ENCODE assay signal across 22 mouse cellular contexts in the genomic region with DNA sequence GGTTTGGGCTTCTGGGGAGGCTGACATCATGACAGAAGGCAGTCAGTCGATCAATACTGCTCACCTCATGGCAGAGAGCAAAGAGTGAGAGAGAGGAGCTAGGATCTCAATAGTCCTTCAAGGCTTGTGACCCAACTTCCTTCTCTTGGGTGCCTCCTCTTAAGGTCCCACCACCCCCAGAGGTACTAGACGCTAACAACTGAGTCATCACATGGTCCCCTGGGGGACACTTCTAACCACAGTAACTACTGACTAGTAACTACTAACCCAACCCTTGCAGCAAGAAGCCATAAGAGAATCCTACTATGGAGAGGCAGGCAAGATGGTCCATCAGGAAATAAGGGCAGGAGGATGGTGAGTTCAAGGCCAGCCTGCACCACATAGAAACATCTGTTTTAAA.
DNase-seq lines count a peak whose midpoint lies in the region; ATAC-seq and TF ChIP-seq lines count a peak whose summit lies in the region.
"Had no signal": no experiment of that assay in that cellular context is flagged by ENCODE, and none has a peak within 500 bp of the region (broad histone marks: within the 10 kb centered on the region; RNA-seq: fewer than 3 reads in every experiment).

No protein-coding gene starts in this region.

- TF ChIP-seq EP300 in CH12.LX (IDR thresholded peaks at IDR 0.05; ENCODE audit: low read length): 0 out of 2 replicates have a peak, but pooled peaks have one; percentile 13

- H3K9me3 ChIP-seq in CH12.LX (replicated peaks; ENCODE audit: low read length): no peaks in the 10 kb centered on the region
- no peaks in the 10 kb centered on the region for H3K9me3 ChIP-seq in kidney, embryonic 14.5 days (ENCODE audit: control insufficient read depth, low read length)
- no peaks in the 10 kb centered on the region for H3K9me3 ChIP-seq in embryonic facial prominence, embryonic 10.5 days
- H3K9me3 ChIP-seq: G1E had no signal

- in situ Hi-C loops in CH12.LX (cut with MboI; ENCODE audit: low pct_ligation_motif_present, low pct_unique_long_range_greater_than_20kb, low sequenced_read_pairs): no loop called here

- no peaks in the 10 kb centered on the region for H3K79me2 ChIP-seq in CH12.LX (replicated peaks; ENCODE audit: control insufficient read depth, extremely low read depth, insufficient read depth, poor library complexity, severe bottlenecking)

- H3K27ac ChIP-seq in CH12.LX (ENCODE audit: insufficient read depth, low read depth): no peak overlapping the region
- no peak overlapping the region for H3K27ac ChIP-seq in kidney, embryonic 14.5 days (ENCODE audit: low read depth, low read length)
- no peak overlapping the region for H3K27ac ChIP-seq in embryonic facial prominence, embryonic 10.5 days (replicated peaks)

- no peaks in the 10 kb centered on the region for H3K36me3 ChIP-seq in CH12.LX (replicated peaks in 1 of 2; ENCODE audit: control insufficient read depth in 1 of 2, insufficient read depth in 1 of 2, low read length in 1 of 2)
- no peaks in the 10 kb centered on the region for H3K36me3 ChIP-seq in splenic B cell, adult 2 months (ENCODE audit: control insufficient read depth, insufficient read depth, low read length, poor library complexity, severe bottlenecking)
- no peaks in the 10 kb centered on the region for H3K36me3 ChIP-seq in kidney, embryonic 14.5 days (ENCODE audit: control insufficient read depth, insufficient read depth, low read length)
- H3K36me3 ChIP-seq in embryonic facial prominence, embryonic 10.5 days (replicated peaks): no peaks in the 10 kb centered on the region
- H3K36me3 ChIP-seq: G1E had no signal

- dilution Hi-C loops in CH12.LX (cut with MboI; ENCODE audit: extremely low pct_ligation_motif_present, extremely low pct_unique_long_range_greater_than_20kb, low sequenced_read_pairs): no loop called here

- 88% methylated on average over 2 of the region's 2 CpGs for WGBS in kidney, embryonic 14.5 days
- 96% methylated on average over 2 of the region's 2 CpGs for WGBS in embryonic facial prominence, embryonic 10.5 days

- 0 out of 2 replicates have a peak, but pooled peaks have one; percentile 15 for ATAC-seq in neutrophil, adult 5-6 weeks (ENCODE audit: extremely low read depth, insufficient number of reproducible peaks, low FRiP score, poor library complexity, severe bottlenecking)
- ATAC-seq in kidney, embryonic 14.5 days (ENCODE audit: low FRiP score, low TSS enrichment): no peak
- ATAC-seq: activated CD4-positive, CD25-positive, alpha-beta regulatory T cell, adult 4 months; CD4-positive, CD25-positive, alpha-beta regulatory T cell, adult 4 months; Patski had no signal

- no peak overlapping the region for H3K4me3 ChIP-seq in CH12.LX (replicated peaks in 1 of 3; ENCODE audit: low read depth in 2 of 3, low read length in 2 of 3, poor library complexity in 1 of 3)
- no peak overlapping the region for H3K4me3 ChIP-seq in kidney, embryonic 14.5 days (ENCODE audit: low read length)
- H3K4me3 ChIP-seq in embryonic facial prominence, embryonic 10.5 days: no peak overlapping the region

- DNase-seq in B cell, adult 2 months: peak; percentile 43 to 62
- peak; percentile 74 for DNase-seq in CH12.LX (ENCODE audit: extremely low read depth)
- DNase-seq in splenic B cell, adult 2 months (ENCODE audit: low read depth, low spot score): peak; percentile 65
- no peak for DNase-seq in embryonic facial prominence, embryonic 10.5 days (ENCODE audit: low spot score)
- no peak for DNase-seq in retina, postnatal 1 day
- DNase-seq in ovary, postnatal 36 days (ENCODE audit: low spot score): no peak
- DNase-seq: adrenal gland, adult 2 months; adrenal gland, adult 8-10 months; adrenal gland, postnatal 10 days; adrenal gland, postnatal 14 days; adrenal gland, postnatal 25 days; adrenal gland, postnatal 36 days; cerebellum, adult 11 months; cerebellum, adult 11-12 months; cerebellum, adult 18-20 months; cerebellum, adult 2 months had no signal

- no peak for TF ChIP-seq POLR2A in CH12.LX (IDR thresholded peaks at IDR 0.05; ENCODE audit: low read depth, low read length)

- no peaks in the 10 kb centered on the region for H3K27me3 ChIP-seq in CH12.LX (replicated peaks)
- no peaks in the 10 kb centered on the region for H3K27me3 ChIP-seq in splenic B cell, adult 2 months (ENCODE audit: control insufficient read depth, insufficient read depth, low read length, poor library complexity, severe bottlenecking)
- H3K27me3 ChIP-seq in kidney, embryonic 14.5 days (ENCODE audit: control insufficient read depth, insufficient read depth, low read length): no peaks in the 10 kb centered on the region
- H3K27me3 ChIP-seq in embryonic facial prominence, embryonic 10.5 days (replicated peaks; ENCODE audit: low read depth, poor library complexity, severe bottlenecking): no peaks in the 10 kb centered on the region
- H3K27me3 ChIP-seq: Patski had no signal

- no peak for TF ChIP-seq CTCF in CH12.LX (conservative IDR thresholded peaks at IDR 0.05 in 1 of 2, IDR thresholded peaks at IDR 0.05 in 1 of 2; ENCODE audit: low read depth in 2 of 2, low read length in 2 of 2)

- H3K4me1 ChIP-seq in CH12.LX (ENCODE audit: control insufficient read depth in 1 of 2, insufficient read depth in 2 of 2): peaks cover 6 to 32% of the 10 kb centered on the region in 2 experiments; a peak in 3 of 4 replicates
- no peaks in the 10 kb centered on the region for H3K4me1 ChIP-seq in kidney, embryonic 14.5 days (ENCODE audit: control insufficient read depth, insufficient read depth, low read length)
- H3K4me1 ChIP-seq in embryonic facial prominence, embryonic 10.5 days: no peaks in the 10 kb centered on the region

- no peak overlapping the region for H3K9ac ChIP-seq in CH12.LX (ENCODE audit: insufficient read depth, low read depth)
- no peak overlapping the region for H3K9ac ChIP-seq in kidney, embryonic 14.5 days (ENCODE audit: low read depth, low read length)

- TF ChIP-seq RAD21 in CH12.LX (IDR thresholded peaks at IDR 0.05; ENCODE audit: low read depth, low read length): no peak

- no peak overlapping the region for H3K4me2 ChIP-seq in CH12.LX (ENCODE audit: insufficient read depth, low read depth, poor library complexity, severe bottlenecking)
- no peak overlapping the region for H3K4me2 ChIP-seq in kidney, embryonic 14.5 days (replicated peaks; ENCODE audit: low read depth, low read length)

TF ChIP-seq in CH12.LX, 34 proteins besides CTCF, POLR2A, EP300 and RAD21:
- TF ChIP-seq MYC (IDR thresholded peaks at IDR 0.05; ENCODE audit: low read depth, low read length) (no peak), USF2 (conservative IDR thresholded peaks at IDR 0.05; ENCODE audit: low read depth, low read length) (no peak), ELF1 (IDR thresholded peaks at IDR 0.05; ENCODE audit: low read depth, low read length) (no peak), CHD2 (IDR thresholded peaks at IDR 0.05; ENCODE audit: low read length) (no peak)

Comparison
In these comparisons a context has a peak if more than half of its experiments do, and no peak if none do; other contexts are left out.
1. DNase-seq: peak in B cell, adult 2 months (2 of 2), CH12.LX (single experiment) and splenic B cell, adult 2 months (single experiment); none in embryonic facial prominence, embryonic 10.5 days (single experiment), retina, postnatal 1 day (single experiment) and ovary, postnatal 36 days (single experiment).